Mouse (Mus musculus) hindbrain, embryonic 14.5 days (tissue): ENCODE measurements around the gene Ptgr1. TPM values are rescaled to one million over a fixed set of nuclear protein-coding genes. Genes with fewer than 3 reads are reported as not detected.

Source experiments
- ATAC-seq: fragments of 200-750 bp; cut with Nextera tagmentation; 2 replicates; pipeline ENCODE4 v1.8.0; 2017; ENCODE audit warnings: moderate number of reproducible peaks, mild to moderate bottlenecking, moderate TSS enrichment, moderate library complexity; ENCODE audit not compliant: low FRiP score
- DNase-seq: peaks from one replicate; pipeline ENCODE4 v3.0.0-alpha.2; 2015; ENCODE audit warnings: low spot score
- H3K27ac ChIP-seq: fragments of 300-500 bp; sonication (generic); 2 replicates; pipeline ENCODE4 v1.5.1; 2014; ENCODE audit warnings: mild to moderate bottlenecking, moderate library complexity
- H3K27me3 ChIP-seq: fragments of 300-500 bp; sonication (generic); 2 replicates; pipeline ENCODE4 v1.6.1; 2014; ENCODE audit warnings: mild to moderate bottlenecking, low read length, mixed read lengths; ENCODE audit not compliant: control insufficient read depth, insufficient read depth
- H3K36me3 ChIP-seq: fragments of 300-500 bp; sonication (generic); replicated peaks from 2 replicates; pipeline ENCODE4 v1.6.1; 2014; ENCODE audit not compliant: control insufficient read depth, insufficient read depth
- H3K4me1 ChIP-seq: fragments of 300-500 bp; sonication (generic); replicated peaks from 2 replicates; pipeline ENCODE4 v1.6.1; 2014; ENCODE audit warnings: antibody characterized with exemption, low read length, mixed read lengths; ENCODE audit not compliant: control insufficient read depth, insufficient read depth
- H3K4me2 ChIP-seq: fragments of 300-500 bp; sonication (generic); replicated peaks from 2 replicates; pipeline ENCODE4 v1.6.1; 2014; ENCODE audit warnings: mild to moderate bottlenecking, moderate library complexity
- H3K4me3 ChIP-seq: fragments of 300-500 bp; sonication (generic); replicated peaks from 2 replicates; pipeline ENCODE4 v1.5.1; 2014; ENCODE audit warnings: mild to moderate bottlenecking, low read length
- H3K9ac ChIP-seq: fragments of 300-500 bp; sonication (generic); 2 replicates; pipeline ENCODE4 v1.6.1; 2014
- H3K9me3 ChIP-seq: fragments of 300-500 bp; sonication (generic); 2 replicates; pipeline ENCODE4 v1.6.1; 2016; ENCODE audit warnings: low read length; ENCODE audit not compliant: control insufficient read depth
- WGBS: fragments of 180-500 bp; shearing (Covaris S2); extraction: QIAGEN DNeasy Blood & Tissue Kit; methylation state at CpG from one replicate; pipeline ENCODE4 v1.1.7; 2014; 5-methylcytosine and 5-hydroxymethylcytosine counted together
- polyA plus RNA-seq: library from polyadenylated mRNA; unstranded; fragments of >200 nt; fragmentation: Nextera tagmentation; extraction: Ambion mirVana; gene quantifications from 2 replicates; pipeline ENCODE4 v1.2.1, GENCODE M21; 2014

Gene Ptgr1
- polyA plus RNA-seq, 1 experiment from 2014 or later: 4.6 TPM

GRCm38 (mm10) chr4:59009186-59009585 lies 22.3 kb upstream of the Ptgr1 start:
- Histone ChIP-seq H3K4me1 (peaks cover 18% of the 10 kb centered on the region), H3K36me3 (no peaks in the 10 kb centered on the region), H3K4me2 (no peak overlapping the region), H3K27ac (no peak overlapping the region), H3K4me3 (no peak overlapping the region), H3K9me3 (no peaks in the 10 kb centered on the region), H3K27me3 (no peaks in the 10 kb centered on the region), H3K9ac (no peak overlapping the region)
- 95% methylated on average over 7 of the region's 7 CpGs for WGBS
- ATAC-seq (no peak), DNase-seq (no peak)

- H3K9ac ChIP-seq: no peak overlapping the region
- H3K36me3 ChIP-seq: no peaks in the 10 kb centered on the region
- WGBS: 84% methylated on average over 5 of the region's 5 CpGs
- ATAC-seq (no peak), DNase-seq (no peak)
- no peak overlapping the region for H3K4me2 ChIP-seq
- H3K27ac ChIP-seq: no peak overlapping the region
- no peaks in the 10 kb centered on the region for H3K9me3 ChIP-seq
- H3K4me3 ChIP-seq: no peak overlapping the region
- no peaks in the 10 kb centered on the region for H3K27me3 ChIP-seq
- H3K4me1 ChIP-seq: peaks cover 25% of the 10 kb centered on the region
Measured at GRCm38 (mm10) chr4:59007974-59008373, 21.1 kb upstream of the Ptgr1 start.

GRCm38 (mm10) chr4:59007016-59007415 lies 20.1 kb upstream of the Ptgr1 start:
- no peaks in the 10 kb centered on the region for H3K9me3 ChIP-seq
- no peak overlapping the region for H3K4me2 ChIP-seq
- ATAC-seq: no peak
- H3K27ac ChIP-seq: no peak overlapping the region
- no peaks in the 10 kb centered on the region for H3K36me3 ChIP-seq
- WGBS: 76% methylated on average over 6 of the region's 6 CpGs
- DNase-seq: no peak
- no peak overlapping the region for H3K9ac ChIP-seq
- H3K27me3 ChIP-seq: no peaks in the 10 kb centered on the region
- no peak overlapping the region for H3K4me3 ChIP-seq
- peaks cover 25% of the 10 kb centered on the region for H3K4me1 ChIP-seq

- 71% methylated on average over 8 of the region's 8 CpGs for WGBS
Measured at GRCm38 (mm10) chr4:59006211-59006610, 19.3 kb upstream of the Ptgr1 start.

GRCm38 (mm10) chr4:59003806-59004200 lies 16.9 kb upstream of the Ptgr1 start:
- DNase-seq: no peak
- peak overlapping the region; percentile 93 for H3K9ac ChIP-seq
- peak overlapping the region; percentile 60 for H3K4me2 ChIP-seq
- H3K4me3 ChIP-seq: peak overlapping the region; percentile 97
- H3K9me3 ChIP-seq: no peaks in the 10 kb centered on the region
- peaks cover 25% of the 10 kb centered on the region for H3K4me1 ChIP-seq
- H3K27me3 ChIP-seq: no peaks in the 10 kb centered on the region
- ATAC-seq: no peak
- H3K36me3 ChIP-seq: no peaks in the 10 kb centered on the region
- 33% methylated on average over 7 of the region's 7 CpGs for WGBS
- H3K27ac ChIP-seq: no peak overlapping the region

More at GRCm38 (mm10) chr4:59006211-59006610, 19.3 kb upstream of the Ptgr1 start:
- Histone ChIP-seq H3K4me1 (peaks cover 25% of the 10 kb centered on the region), H3K27ac (no peak overlapping the region), H3K27me3 (no peaks in the 10 kb centered on the region), H3K4me3 (no peak overlapping the region), H3K9ac (no peak overlapping the region), H3K36me3 (no peaks in the 10 kb centered on the region), H3K9me3 (no peaks in the 10 kb centered on the region), H3K4me2 (no peak overlapping the region)
- DNase-seq (no peak), ATAC-seq (no peak)

- ATAC-seq: peak; percentile 99
- WGBS: under 1% methylated on average over 75 of the region's 89 CpGs
- no peaks in the 10 kb centered on the region for H3K27me3 ChIP-seq
Measured at GRCm38 (mm10) chr4:59002948-59003805, 16.3 kb upstream of the Ptgr1 start, which contains the start of gene Gm20503. Gm20503 (plus strand) TSS chr4:59003210.

GRCm38 (mm10) chr4:59000614-59001013 lies 13.7 kb upstream of the Ptgr1 start:
- ATAC-seq: no peak
- Histone ChIP-seq H3K36me3 (no peaks in the 10 kb centered on the region), H3K27ac (no peak overlapping the region), H3K4me1 (peaks cover 21% of the 10 kb centered on the region), H3K9me3 (no peaks in the 10 kb centered on the region), H3K9ac (no peak overlapping the region), H3K4me2 (no peak overlapping the region), H3K4me3 (no peak overlapping the region), H3K27me3 (no peaks in the 10 kb centered on the region)
- 2% methylated on average over 2 of the region's 2 CpGs for WGBS
- no peak for DNase-seq

More at GRCm38 (mm10) chr4:59002948-59003805, 16.3 kb upstream of the Ptgr1 start, which contains the start of gene Gm20503:
- Histone ChIP-seq H3K4me2 (peak within 1 kb of the TSS; percentile 60), H3K9ac (peak within 1 kb of the TSS; percentile 93), H3K9me3 (no peaks in the 10 kb centered on the region), H3K36me3 (no peaks in the 10 kb centered on the region), H3K4me3 (peak within 1 kb of the TSS; percentile 97), H3K4me1 (peaks cover 25% of the 10 kb centered on the region), H3K27ac (peak within 1 kb of the TSS; percentile 92)
- peak; percentile 96 for DNase-seq

- peaks cover 12% of the 10 kb centered on the region for H3K4me1 ChIP-seq
- no peak overlapping the region for H3K4me2 ChIP-seq
- peak; percentile 79 for DNase-seq
- WGBS: 17% methylated on average over 2 of the region's 2 CpGs
- H3K9ac ChIP-seq: no peak overlapping the region
- H3K4me3 ChIP-seq: no peak overlapping the region
- H3K36me3 ChIP-seq: no peaks in the 10 kb centered on the region
- no peaks in the 10 kb centered on the region for H3K9me3 ChIP-seq
- H3K27me3 ChIP-seq: no peaks in the 10 kb centered on the region
- ATAC-seq: no peak
- no peak overlapping the region for H3K27ac ChIP-seq
Measured at GRCm38 (mm10) chr4:58999686-59000085, 12.8 kb upstream of the Ptgr1 start.

GRCm38 (mm10) chr4:58998688-58999087 lies 11.8 kb upstream of the Ptgr1 start:
- Histone ChIP-seq H3K27me3 (no peaks in the 10 kb centered on the region), H3K4me3 (no peak overlapping the region), H3K27ac (no peak overlapping the region), H3K4me1 (peaks cover 2% of the 10 kb centered on the region; the same call in 1 of the 2 replicates), H3K9me3 (no peaks in the 10 kb centered on the region), H3K4me2 (no peak overlapping the region), H3K36me3 (no peaks in the 10 kb centered on the region), H3K9ac (no peak overlapping the region)
- DNase-seq (no peak), ATAC-seq (no peak)
- 97% methylated on average over 1 of the region's 1 CpGs for WGBS
